Mouse (Mus musculus) forebrain, embryonic 11.5 days (tissue): ENCODE data around the gene 1600012H06Rik. TPM values are rescaled to one million over a fixed set of nuclear protein-coding genes. Genes with fewer than 3 reads are reported as not detected.
"Not testable (repeated sequence)": the region's sequence is repeated elsewhere in the genome, so short reads cannot be mapped to it uniquely, and the experiment has no call there.

Source experiments
- ATAC-seq: fragments of 200-750 bp; cut with Nextera tagmentation; replicated peaks from 2 replicates; pipeline ENCODE4 v1.8.0; 2017; ENCODE audit warnings: moderate TSS enrichment; ENCODE audit not compliant: low FRiP score
- DNase-seq: peaks from one replicate; pipeline ENCODE4 v3.0.0-alpha.2; 2017; ENCODE audit warnings: low spot score
- H3K27ac ChIP-seq: fragments of 300-500 bp; sonication (generic); 2 replicates; pipeline ENCODE4 v1.5.1; 2014; ENCODE audit warnings: low read depth, low read length
- H3K27me3 ChIP-seq: fragments of 300-500 bp; sonication (generic); 2 replicates; pipeline ENCODE4 v1.6.1; 2014; ENCODE audit warnings: mild to moderate bottlenecking, low read length, mixed read lengths; ENCODE audit not compliant: control insufficient read depth, insufficient read depth
- H3K36me3 ChIP-seq: fragments of 300-500 bp; sonication (generic); 2 replicates; pipeline ENCODE4 v1.6.1; 2014; ENCODE audit warnings: mild to moderate bottlenecking, low read length, moderate library complexity, mixed read lengths; ENCODE audit not compliant: control insufficient read depth, insufficient read depth
- H3K4me1 ChIP-seq: fragments of 300-500 bp; sonication (generic); replicated peaks from 2 replicates; pipeline ENCODE4 v1.6.1; 2014; ENCODE audit warnings: low read length, mixed read lengths; ENCODE audit not compliant: control insufficient read depth, insufficient read depth
- H3K4me2 ChIP-seq: fragments of 300-500 bp; sonication (generic); 2 replicates; pipeline ENCODE4 v1.6.1; 2014; ENCODE audit warnings: low read depth, mild to moderate bottlenecking, low read length, moderate library complexity, mixed read lengths; ENCODE audit not compliant: severe bottlenecking
- H3K4me3 ChIP-seq: fragments of 300-500 bp; sonication (generic); 2 replicates; pipeline ENCODE4 v1.5.1; 2014; ENCODE audit warnings: low read depth, low read length
- H3K9ac ChIP-seq: fragments of 300-500 bp; sonication (generic); 2 replicates; pipeline ENCODE4 v1.6.1; 2014; ENCODE audit warnings: low read length
- H3K9me3 ChIP-seq: fragments of 300-500 bp; sonication (generic); 2 replicates; pipeline ENCODE4 v1.6.1; 2016; ENCODE audit warnings: low read length, mixed read lengths; ENCODE audit not compliant: control insufficient read depth
- WGBS: fragments of 180-500 bp; shearing (Covaris S2); extraction: QIAGEN DNeasy Blood & Tissue Kit; methylation state at CpG from one replicate; pipeline ENCODE4 v1.1.7; 2014; 5-methylcytosine and 5-hydroxymethylcytosine counted together
- polyA plus RNA-seq: library from polyadenylated mRNA; unstranded; fragments of >200 nt; fragmentation: Nextera tagmentation; extraction: Ambion mirVana; gene quantifications from 2 replicates; pipeline ENCODE4 v1.2.1, GENCODE M21; 2014

1600012H06Rik gene
- polyA plus RNA-seq, 1 experiment from 2014 or later: 29.5 TPM

DNA sequence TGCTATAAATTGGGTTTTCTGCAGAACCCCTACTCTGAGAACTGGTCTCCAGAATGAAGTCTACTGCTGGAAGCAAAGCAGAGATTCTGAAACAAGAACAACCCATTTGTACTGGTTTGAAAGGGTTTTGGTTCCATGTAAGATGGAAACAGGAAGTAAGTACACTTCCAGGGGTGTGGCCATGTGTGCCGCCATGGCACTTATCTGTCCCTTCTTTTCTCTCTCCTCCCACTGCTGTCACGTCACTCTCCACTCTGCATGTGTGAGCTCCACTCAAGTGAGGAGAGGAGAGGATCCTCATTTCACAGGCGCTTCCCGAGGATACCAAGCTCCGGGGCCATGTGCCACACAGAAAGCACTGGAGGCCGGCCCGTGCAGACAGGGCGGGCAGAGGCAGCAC, 10.5 kb downstream of the 1600012H06Rik start:
- Histone ChIP-seq H3K4me2 (no peak overlapping the region), H3K36me3 (peaks cover 3% of the 10 kb centered on the region; the same call in 1 of the 2 replicates), H3K9ac (no peak overlapping the region), H3K4me3 (no peak overlapping the region), H3K27me3 (no peaks in the 10 kb centered on the region), H3K4me1 (no peaks in the 10 kb centered on the region), H3K9me3 (no peaks in the 10 kb centered on the region), H3K27ac (no peak overlapping the region)
- DNase-seq (no peak), ATAC-seq (no peak)
- 90% methylated on average over 8 of the region's 8 CpGs for WGBS

DNA sequence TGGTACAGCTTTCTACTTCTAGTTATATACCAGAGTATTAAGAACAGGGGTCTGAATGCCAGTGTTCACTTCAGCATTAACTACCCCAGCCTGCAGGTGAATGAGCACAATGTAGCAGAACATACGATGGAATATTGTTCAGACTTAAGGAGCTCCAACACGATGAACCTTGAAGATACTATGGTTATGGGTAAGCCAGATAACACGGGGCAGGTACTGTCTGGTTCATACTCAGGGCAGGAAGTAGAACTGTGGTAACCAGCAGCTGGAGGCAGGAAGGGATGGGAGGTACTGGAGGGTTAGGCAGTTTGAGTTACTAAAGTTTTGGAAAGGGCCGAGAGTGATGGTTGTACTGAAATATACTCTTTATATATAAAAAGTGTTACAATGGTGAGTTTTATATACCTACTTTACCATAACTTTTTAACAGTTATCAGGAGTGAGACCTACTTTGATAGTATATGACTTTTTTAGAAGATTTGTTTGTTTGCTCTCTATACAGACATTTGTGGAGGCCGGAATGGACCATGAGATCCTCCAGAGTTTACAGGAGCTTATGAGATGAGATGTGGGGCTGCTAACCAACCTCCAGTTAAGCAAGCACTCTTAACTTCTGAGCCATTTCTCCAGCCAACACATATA, 15.8 kb downstream of the 1600012H06Rik start:
- Histone ChIP-seq H3K4me1 (peaks cover 2% of the 10 kb centered on the region; the same call in 1 of the 2 replicates), H3K36me3 (peaks cover 3% of the 10 kb centered on the region; the same call in 1 of the 2 replicates), H3K4me3 (no peak overlapping the region), H3K9me3 (no peaks in the 10 kb centered on the region), H3K27me3 (no peaks in the 10 kb centered on the region), H3K4me2 (no peak overlapping the region), H3K27ac (no peak overlapping the region), H3K9ac (no peak overlapping the region)
- 91% methylated on average over 5 of the region's 5 CpGs for WGBS
- DNase-seq (no peak), ATAC-seq (no peak)

DNA sequence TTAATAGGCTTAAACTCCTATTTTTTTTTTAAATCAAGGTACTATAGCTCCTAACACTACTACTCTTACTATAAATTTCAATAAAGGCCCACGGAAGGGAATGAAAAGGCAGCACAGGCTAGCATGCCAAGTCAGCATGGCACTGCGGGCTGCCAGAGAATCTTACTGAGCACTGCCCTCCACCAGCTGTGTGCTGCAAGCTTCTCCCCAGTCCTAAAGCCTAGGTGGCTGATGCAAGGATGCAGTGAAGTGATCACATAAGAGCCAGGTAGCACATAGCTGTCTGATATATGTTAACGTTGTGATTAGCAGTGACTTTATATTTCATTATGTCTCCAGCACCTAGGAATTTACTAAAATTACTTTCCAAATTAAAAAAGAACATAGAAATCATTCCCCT, 17.0 kb downstream of the 1600012H06Rik start:
- H3K9ac ChIP-seq: no peak overlapping the region
- WGBS: 32% methylated on average over 3 of the region's 3 CpGs
- H3K36me3 ChIP-seq: no peaks in the 10 kb centered on the region

GRCm38 (mm10) chr17:14960520-14960919, 17.5 kb downstream of the 1600012H06Rik start:
- ATAC-seq (peak; percentile 19), DNase-seq (peak; percentile 71)
- Histone ChIP-seq H3K4me2 (peak overlapping the region; percentile 95), H3K27me3 (no peaks in the 10 kb centered on the region), H3K36me3 (no peaks in the 10 kb centered on the region), H3K27ac (no peak overlapping the region), H3K9ac (peak overlapping the region; percentile 65), H3K9me3 (no peaks in the 10 kb centered on the region), H3K4me1 (peaks cover 2% of the 10 kb centered on the region; the same call in 1 of the 2 replicates), H3K4me3 (peak overlapping the region; percentile 64)
- under 1% methylated on average over 13 of the region's 23 CpGs for WGBS

More for the DNA sequence above, 17.0 kb downstream of the 1600012H06Rik start:
- ATAC-seq: no peak
- Histone ChIP-seq H3K9me3 (no peaks in the 10 kb centered on the region), H3K4me1 (peaks cover 2% of the 10 kb centered on the region; the same call in 1 of the 2 replicates), H3K27me3 (no peaks in the 10 kb centered on the region), H3K27ac (no peak overlapping the region), H3K4me3 (peak overlapping the region; percentile 14; the same call in 1 of the 2 replicates), H3K4me2 (peak overlapping the region; percentile 41; the same call in 1 of the 2 replicates)
- no peak for DNase-seq

GRCm38 (mm10) chr17:14960951-14961556, 18.1 kb downstream of the 1600012H06Rik start, which contains the start of gene Phf10:
Gene Phf10, minus strand, starts transcription at chr17:14961273.
- Histone ChIP-seq H3K9ac (peak within 1 kb of the TSS; percentile 65), H3K4me3 (peak within 1 kb of the TSS; percentile 64), H3K4me2 (peak within 1 kb of the TSS; percentile 95)
- H3K27me3 ChIP-seq, H3K27ac ChIP-seq, H3K9me3 ChIP-seq, H3K36me3 ChIP-seq, H3K4me1 ChIP-seq: not testable (repeated sequence)
- DNase-seq: peak; percentile 64
- under 1% methylated on average over 39 of the region's 100 CpGs for WGBS
- peak; percentile 73 for ATAC-seq

GRCm38 (mm10) chr17:14961557-14962154, 18.7 kb downstream of the 1600012H06Rik start:
- peak; percentile 94 for ATAC-seq
- no CpG with 5 or more reads among the region's 44 CpGs for WGBS
- H3K36me3 ChIP-seq: not testable (repeated sequence)

DNA sequence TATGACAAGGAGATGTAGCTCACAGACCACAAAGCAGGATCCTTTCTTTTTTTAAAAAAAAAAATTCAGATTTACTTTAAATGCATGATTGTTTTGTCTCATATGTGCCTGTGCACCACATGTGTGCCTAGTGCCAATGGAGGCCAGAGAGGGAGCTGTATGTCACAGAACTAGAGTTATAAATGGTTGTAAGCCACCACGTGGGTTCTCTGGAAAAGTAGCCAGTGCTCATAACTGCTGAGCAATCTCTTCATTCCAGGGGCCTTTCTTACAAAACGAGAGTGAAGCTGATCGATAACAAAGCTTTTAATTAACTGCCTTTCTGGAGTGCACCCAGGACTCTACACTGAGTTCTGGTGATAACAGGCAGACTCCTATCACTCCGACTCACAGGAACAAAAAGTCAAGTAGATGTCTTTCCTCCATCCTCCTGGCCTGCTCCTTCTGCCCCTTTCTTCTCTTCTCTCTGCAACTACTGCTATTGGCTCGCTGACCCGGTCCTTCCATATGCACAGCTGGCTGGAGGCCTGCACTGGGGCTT, 25.5 kb downstream of the 1600012H06Rik start:
- not testable (repeated sequence) for H3K4me2 ChIP-seq, H3K36me3 ChIP-seq, H3K9ac ChIP-seq, H3K4me3 ChIP-seq, H3K27me3 ChIP-seq, H3K9me3 ChIP-seq, ATAC-seq, DNase-seq, H3K27ac ChIP-seq, H3K4me1 ChIP-seq
- WGBS: no CpG with 5 or more reads among the region's 6 CpGs

More at GRCm38 (mm10) chr17:14961557-14962154, 18.7 kb downstream of the 1600012H06Rik start:
- H3K27me3 ChIP-seq, DNase-seq, H3K27ac ChIP-seq, H3K4me3 ChIP-seq, H3K9ac ChIP-seq, H3K4me1 ChIP-seq, H3K4me2 ChIP-seq, H3K9me3 ChIP-seq: not testable (repeated sequence)

- H3K4me2 ChIP-seq, H3K4me1 ChIP-seq, H3K4me3 ChIP-seq, H3K27me3 ChIP-seq, H3K27ac ChIP-seq, DNase-seq, H3K36me3 ChIP-seq, H3K9me3 ChIP-seq, H3K9ac ChIP-seq: not testable (repeated sequence)
- WGBS: 2% methylated on average over 4 of the region's 7 CpGs
- ATAC-seq: peak; percentile 8; the same call in 1 of the 2 replicates
These were observed 34.9 kb downstream of the 1600012H06Rik start for GRCm38 (mm10) chr17:14977718-14978361.
